Mouse (Mus musculus) gastrocnemius, adult 18-20 months (tissue): ENCODE data around the gene Tmem126a. TPM values are rescaled to one million over a fixed set of nuclear protein-coding genes. Genes with fewer than 3 reads are reported as not detected.

Source experiments
- DNase-seq: peaks from one replicate; pipeline ENCODE4 v3.0.0; 2021; ENCODE audit warnings: low spot score
- long read RNA-seq, 2 experiments: library from polyadenylated mRNA; stranded (forward); transcript quantifications; one replicate each; pipeline ENCODE4 v2.0.0; 2021
- total RNA-seq, 2 experiments: library from RNA; stranded (reverse); gene quantifications; 2 replicates each; pipeline ENCODE4 v1.2.3; 2021

The Tmem126a gene
- total RNA-seq = 100 to 1,000 TPM; 104 to 105 TPM
- long read RNA-seq, experiment 1, transcript Tmem126a-201 (5 exons, 799 nt) = major isoform, 50 of 59 reads
- long read RNA-seq, experiment 1, partial matches to known transcripts = 6 of 59 reads
- long read RNA-seq, experiment 1, other reads (novel, unspliced or antisense) = 1 of 59 reads
- long read RNA-seq, experiment 2, transcript Tmem126a-201 (5 exons, 799 nt) = major isoform, 39 of 48 reads
- long read RNA-seq, experiment 2, partial matches to known transcripts = 3 of 48 reads
- long read RNA-seq, experiment 2, other reads (novel, unspliced or antisense) = 0 of 48 reads

GRCm38 (mm10) chr7:90456845-90457468, at the start of gene Tmem126a:
Gene Tmem126a (minus strand): TSS chr7:90457229.
- DNase-seq = peak; percentile 87

DNA sequence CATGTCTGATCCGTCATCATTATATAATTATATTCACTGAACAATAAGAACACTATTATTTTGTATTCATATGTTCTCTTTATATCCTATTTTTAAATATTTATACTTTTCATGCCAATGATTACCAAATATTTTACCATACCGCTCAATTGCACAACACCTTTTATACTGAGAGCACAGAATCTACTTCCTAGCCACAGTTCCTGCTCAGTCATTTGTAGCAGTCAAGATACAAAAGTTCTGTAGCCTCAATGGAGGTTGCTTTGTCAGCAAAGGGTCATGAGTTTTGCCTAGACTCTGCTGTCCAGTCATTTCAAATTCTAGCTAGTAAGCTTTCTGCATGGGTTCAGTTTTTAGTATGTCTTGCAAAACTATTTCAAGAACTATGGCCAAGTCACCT, 25.6 kb upstream of the Tmem126a start:
- DNase-seq = no peak

DNA sequence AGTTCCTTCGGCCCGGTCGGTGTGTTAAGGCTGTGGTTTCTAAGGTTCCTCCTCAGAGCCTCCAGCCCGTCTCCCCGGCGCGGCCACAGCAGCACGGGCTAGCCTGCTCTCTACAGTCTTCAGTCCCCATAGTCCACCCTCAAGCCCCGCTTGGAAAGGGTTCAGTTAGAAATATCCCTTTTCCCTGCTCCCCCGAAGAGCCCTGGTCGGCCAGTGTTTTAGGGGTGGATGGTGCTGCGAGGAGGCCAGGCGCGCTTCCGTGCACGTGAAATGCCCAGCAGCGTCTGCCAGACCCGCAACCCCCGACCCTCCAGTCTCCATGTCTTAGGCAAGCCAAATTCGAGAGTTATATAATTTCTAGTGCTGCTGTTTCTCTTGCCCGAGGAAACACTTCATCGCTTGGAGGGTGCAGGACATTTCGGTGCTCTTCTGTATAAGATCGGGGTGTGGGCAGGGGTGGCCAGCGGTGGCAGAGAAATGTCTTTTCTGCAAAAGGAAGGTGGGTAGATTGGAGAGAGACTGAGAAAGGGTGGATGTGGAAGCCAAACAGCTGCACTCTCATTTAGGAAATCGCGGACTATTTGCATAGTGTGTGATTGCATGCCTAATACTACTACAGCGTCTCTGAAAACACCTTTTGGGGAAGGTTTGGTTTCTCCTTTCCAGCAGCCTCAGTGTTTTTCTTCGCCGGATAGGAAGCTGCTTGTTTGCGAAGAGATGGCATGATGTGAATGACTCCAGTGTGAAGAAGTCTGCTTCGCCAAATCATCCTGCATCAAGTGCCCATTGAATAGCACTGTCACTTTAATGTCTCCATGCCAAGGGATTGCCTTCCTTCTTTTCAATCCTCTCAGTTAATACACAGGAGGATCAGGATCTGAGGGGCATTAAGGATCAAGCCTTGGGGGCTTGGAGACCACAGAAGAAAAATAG, 19.6 kb upstream of the Tmem126a start, which contains the start of gene Dlg2:
Gene Dlg2 (plus strand): TSS at position 360 of the 933 bp plus-strand sequence.
- no peak for DNase-seq

DNA sequence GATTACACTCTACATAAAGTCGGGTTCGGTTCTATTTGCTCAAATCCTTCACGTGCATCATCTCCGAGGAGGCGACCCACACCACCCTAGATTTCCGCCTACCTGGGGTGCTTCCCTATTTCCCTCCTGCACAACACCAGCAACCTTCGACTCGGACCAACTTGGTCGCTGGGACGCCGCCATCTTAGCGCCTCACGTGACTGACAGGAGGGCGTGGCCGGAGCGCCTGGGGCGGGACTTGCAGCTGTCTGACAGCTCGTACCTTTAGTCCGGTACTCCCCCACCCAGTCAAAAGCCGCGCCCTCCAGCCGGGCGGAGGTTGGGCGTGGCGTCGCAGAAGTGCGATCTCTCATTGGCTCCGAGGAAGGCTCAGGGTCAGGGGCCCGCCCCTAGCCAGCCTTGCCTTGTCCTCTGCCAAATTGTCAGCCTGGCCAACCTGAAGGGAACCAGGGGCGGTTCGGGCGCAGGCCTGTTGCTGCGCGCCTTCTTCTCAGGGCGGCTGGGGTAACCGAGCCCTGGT, 18.8 kb upstream of the Tmem126a start, which contains the start of gene Tmem126b:
Gene Tmem126b (minus strand): TSS at position 209 of the 520 bp plus-strand sequence.
- peak; percentile 99 for DNase-seq

- no peak for DNase-seq
These were observed 16.5 kb upstream of the Tmem126a start for GRCm38 (mm10) chr7:90473511-90473910.

- no peak for DNase-seq
These were observed 4.4 kb upstream of the Tmem126a start for GRCm38 (mm10) chr7:90461441-90461840.

- no peak for DNase-seq
These were observed 3.9 kb upstream of the Tmem126a start for GRCm38 (mm10) chr7:90460930-90461329.

GRCm38 (mm10) chr7:90460330-90460729, 3.3 kb upstream of the Tmem126a start:
- no peak for DNase-seq

- no peak for DNase-seq
These were observed 488 bp upstream of the Tmem126a start for GRCm38 (mm10) chr7:90457517-90457916.

DNA sequence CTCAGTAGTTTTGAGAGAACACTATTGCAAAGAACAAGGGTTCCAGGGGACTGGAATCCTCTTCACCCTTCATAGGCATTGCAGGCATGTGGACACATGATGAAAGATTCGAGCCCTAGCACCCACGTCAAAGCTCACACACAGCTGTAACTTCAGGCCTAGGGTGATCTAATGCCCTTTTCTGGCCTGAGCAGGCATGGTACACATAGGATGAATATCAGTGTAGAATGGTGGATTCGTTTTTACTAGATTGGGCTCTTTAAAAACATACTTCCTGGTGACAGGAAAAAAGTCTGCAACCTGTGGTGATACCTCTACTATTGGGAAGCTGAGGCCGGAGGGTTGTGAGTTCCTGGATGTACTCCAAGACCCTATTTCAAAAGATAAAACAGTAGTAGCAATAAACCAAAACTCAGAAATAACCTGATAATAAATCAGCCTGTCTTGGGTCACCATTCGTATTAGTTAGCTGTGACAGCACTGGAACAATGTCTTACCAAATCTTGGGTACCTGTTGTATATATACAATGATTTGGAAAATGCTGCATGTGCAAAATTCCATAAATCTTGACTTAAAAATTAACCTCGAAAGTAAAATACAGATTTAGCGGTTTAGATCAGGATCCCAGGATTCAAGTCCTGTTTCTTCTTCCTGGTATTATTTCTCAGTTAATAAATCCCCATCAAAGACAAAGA, 732 bp downstream of the Tmem126a start:
- no peak for DNase-seq

- no peak for DNase-seq
These were observed 12.8 kb downstream of the Tmem126a start for GRCm38 (mm10) chr7:90444206-90444605.

DNA sequence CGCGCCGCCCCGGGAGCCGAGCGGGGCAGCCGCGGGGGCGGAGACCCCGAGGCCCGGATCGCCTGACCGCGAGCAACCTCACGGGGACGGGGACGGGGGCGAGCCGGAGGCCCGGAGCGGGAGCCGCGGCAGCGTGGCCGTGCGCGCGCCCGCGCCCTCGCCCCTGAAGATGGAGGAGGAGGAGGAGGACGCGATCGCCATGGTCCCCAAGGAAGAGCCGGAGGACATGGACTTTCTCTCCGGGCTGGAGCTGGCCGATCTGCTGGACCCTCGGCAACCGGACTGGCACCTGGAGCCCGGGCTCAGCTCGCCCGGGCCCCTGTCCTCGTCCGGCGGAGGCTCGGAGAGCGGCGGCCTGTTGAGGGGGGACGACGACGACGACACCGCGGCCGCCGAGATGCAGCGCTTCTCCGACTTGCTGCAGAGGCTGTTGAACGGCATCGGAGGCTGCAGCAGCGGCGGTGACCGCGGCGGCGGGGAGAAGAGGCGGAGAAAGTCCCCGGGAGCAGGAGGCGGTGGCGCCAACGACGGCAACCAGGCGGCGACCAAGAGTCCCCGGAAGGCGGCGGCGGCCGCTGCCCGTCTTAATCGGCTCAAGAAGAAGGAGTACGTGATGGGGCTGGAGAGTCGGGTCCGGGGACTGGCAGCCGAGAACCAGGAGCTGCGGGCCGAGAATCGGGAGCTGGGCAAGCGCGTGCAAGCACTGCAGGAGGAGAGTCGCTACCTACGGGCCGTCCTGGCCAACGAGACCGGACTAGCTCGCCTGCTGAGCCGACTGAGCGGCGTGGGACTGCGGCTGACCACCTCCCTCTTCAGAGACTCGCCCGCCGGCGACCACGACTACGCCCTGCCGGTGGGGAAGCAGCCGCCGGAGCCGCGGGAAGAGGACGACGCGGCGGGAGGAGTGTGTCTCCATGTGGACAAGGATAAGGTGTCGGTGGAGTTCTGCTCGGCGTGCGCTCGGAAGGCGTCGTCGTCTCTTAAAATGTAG, 13.6 kb downstream of the Tmem126a start:
- peak; percentile 59 for DNase-seq

- DNase-seq = peak; percentile 97
These were observed 14.4 kb downstream of the Tmem126a start, which contains the start of gene Crebzf for GRCm38 (mm10) chr7:90442518-90443080. Gene Crebzf (plus strand): TSS chr7:90442729.

DNA sequence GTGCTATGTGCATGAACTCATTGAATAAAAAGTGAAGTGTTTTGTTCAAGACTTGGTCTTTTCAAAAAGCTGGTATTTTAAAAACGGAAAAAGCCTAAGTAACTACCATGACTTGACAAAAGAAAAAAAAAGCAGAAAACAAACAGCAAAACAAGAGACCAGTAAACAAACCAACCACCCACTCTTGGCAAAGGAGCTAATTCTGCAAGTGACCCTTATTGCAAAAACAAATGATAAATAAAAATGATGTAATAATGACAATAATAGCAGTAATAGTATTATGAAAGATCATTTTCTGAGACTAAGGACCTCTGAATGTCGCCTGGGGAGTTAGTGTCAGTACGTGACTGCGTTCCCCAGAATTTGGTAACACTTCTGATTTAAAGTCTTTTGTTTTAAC, 15.0 kb downstream of the Tmem126a start:
- DNase-seq = no peak

GRCm38 (mm10) chr7:90440044-90440443, 17.0 kb downstream of the Tmem126a start:
- DNase-seq = no peak

DNA sequence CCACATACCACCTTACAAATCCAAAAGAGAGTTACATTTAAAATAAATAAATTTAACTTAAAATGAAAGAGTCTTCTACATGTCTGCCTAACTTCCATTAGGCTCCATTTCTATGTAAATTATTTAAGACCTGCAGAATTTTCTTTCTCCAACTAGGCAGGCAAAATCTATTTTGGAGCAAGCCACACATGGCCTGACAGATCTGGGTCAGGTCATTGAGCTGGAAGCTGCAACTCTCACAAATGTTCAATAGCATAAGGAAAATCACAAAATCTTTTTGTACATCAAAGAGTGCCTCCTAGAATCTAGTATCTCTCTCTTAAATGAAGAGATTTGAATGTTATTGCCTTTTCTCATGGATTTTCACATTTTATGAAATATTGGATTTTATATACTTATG, 24.8 kb downstream of the Tmem126a start:
- no peak for DNase-seq

GRCm38 (mm10) chr7:90427006-90427405, 30.0 kb downstream of the Tmem126a start:
- DNase-seq = no peak

DNA sequence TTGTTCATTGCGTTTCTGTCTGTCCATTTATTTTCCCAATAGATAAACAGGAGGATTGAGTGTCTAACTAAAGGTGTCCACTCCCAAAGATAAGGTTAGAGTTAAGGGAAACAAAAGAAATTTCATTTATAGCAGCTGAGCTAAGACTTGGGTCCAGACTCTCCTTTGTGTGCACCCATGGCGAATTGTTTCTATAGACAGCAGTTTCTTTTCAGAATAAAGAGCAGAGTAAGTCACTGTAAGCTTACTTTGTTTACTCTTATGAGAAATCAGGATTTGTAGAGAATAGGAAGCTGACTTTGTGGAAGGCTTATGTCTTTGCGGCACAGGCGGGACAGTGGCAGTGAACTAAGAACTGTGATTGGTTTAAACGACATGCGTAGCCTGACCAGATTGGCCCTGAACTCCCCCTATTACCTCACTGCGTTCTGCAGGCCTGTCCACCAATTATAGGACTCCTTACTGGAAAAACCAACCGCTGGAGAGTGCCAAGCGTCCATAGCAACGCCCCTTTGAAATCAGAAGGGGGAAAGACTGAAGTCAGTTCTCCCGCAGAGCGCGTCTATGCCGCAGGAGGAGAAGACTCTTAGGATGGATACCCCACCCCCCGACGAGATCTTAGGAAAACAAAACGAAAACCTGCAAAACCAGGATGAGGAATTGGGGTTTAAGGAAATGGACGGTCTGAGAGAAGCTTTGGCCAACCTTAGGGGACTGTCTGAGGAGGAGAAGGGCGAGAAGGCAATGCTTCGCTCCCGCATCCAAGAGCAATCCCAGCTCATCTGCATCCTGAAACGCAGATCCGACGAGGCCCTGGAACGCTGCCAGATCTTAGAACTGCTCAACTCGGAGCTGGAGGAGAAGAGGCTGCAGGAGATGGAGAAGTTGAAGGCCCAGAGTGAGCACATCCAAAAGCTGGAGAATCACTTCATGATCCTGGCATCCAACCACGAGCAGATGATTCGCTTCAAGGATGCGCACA, 30.7 kb downstream of the Tmem126a start, which contains the start of gene Ccdc89:
Gene Ccdc89 (plus strand): TSS at position 558 of the 982 bp plus-strand sequence.
- DNase-seq = peak; percentile 85
